Mouse (Mus musculus) heart, postnatal 0 days (tissue): ENCODE measurements around the gene Cfap300. TPM values are rescaled to one million over a fixed set of nuclear protein-coding genes. Genes with fewer than 3 reads are reported as not detected.

Source experiments
- ATAC-seq: fragments of 200-750 bp; cut with Nextera tagmentation; 2 replicates; pipeline ENCODE4 v1.8.0; 2017; ENCODE audit warnings: low read depth, moderate number of reproducible peaks, moderate library complexity; ENCODE audit not compliant: insufficient read depth
- DNase-seq: peaks from one replicate; pipeline ENCODE4 v3.0.0-alpha.2; 2016; ENCODE audit warnings: low spot score
- H3K27ac ChIP-seq: fragments of 300-500 bp; sonication (generic); 2 replicates; pipeline ENCODE4 v1.5.1; 2014; ENCODE audit warnings: low read depth, mild to moderate bottlenecking
- H3K27me3 ChIP-seq: fragments of 300-500 bp; sonication (generic); 2 replicates; pipeline ENCODE4 v1.6.1; 2014; ENCODE audit warnings: low read length, mixed read lengths; ENCODE audit not compliant: control insufficient read depth, insufficient read depth
- H3K36me3 ChIP-seq: fragments of 300-500 bp; sonication (generic); replicated peaks from 2 replicates; pipeline ENCODE4 v1.6.1; 2014; ENCODE audit warnings: low read length, mixed read lengths; ENCODE audit not compliant: control insufficient read depth, insufficient read depth
- H3K4me1 ChIP-seq: fragments of 300-500 bp; sonication (generic); 2 replicates; pipeline ENCODE4 v1.6.1; 2014; ENCODE audit warnings: antibody characterized with exemption; ENCODE audit not compliant: control insufficient read depth, insufficient read depth
- H3K4me2 ChIP-seq: fragments of 300-500 bp; sonication (generic); 2 replicates; pipeline ENCODE4 v1.6.1; 2014; ENCODE audit warnings: low read depth, mild to moderate bottlenecking, low read length, moderate library complexity
- H3K4me3 ChIP-seq: fragments of 300-500 bp; sonication (generic); 2 replicates; pipeline ENCODE4 v1.5.1; 2014; ENCODE audit warnings: low read depth, low read length
- H3K9ac ChIP-seq: fragments of 300-500 bp; sonication (generic); replicated peaks from 2 replicates; pipeline ENCODE4 v1.6.1; 2014; ENCODE audit warnings: low read depth, low read length, mixed read lengths
- H3K9me3 ChIP-seq: fragments of 300-500 bp; sonication (generic); replicated peaks from 2 replicates; pipeline ENCODE4 v1.6.1; 2016; ENCODE audit warnings: low read length; ENCODE audit not compliant: control insufficient read depth
- CTCF ChIP-seq: IDR thresholded peaks from 2 replicates; pipeline ENCODE4 v1.5.1; 2016; ENCODE audit warnings: antibody characterized with exemption, control low read depth, low read depth
- EP300 ChIP-seq: IDR thresholded peaks from 2 replicates; pipeline ENCODE4 v1.6.1; 2016; ENCODE audit warnings: antibody characterized with exemption, low read depth
- WGBS: fragments of 180-500 bp; shearing (Covaris S2); extraction: QIAGEN DNeasy Blood & Tissue Kit; methylation state at CpG from one replicate; pipeline ENCODE4 v1.1.7; 2014; 5-methylcytosine and 5-hydroxymethylcytosine counted together
- polyA plus RNA-seq: library from polyadenylated mRNA; unstranded; fragments of >200 nt; fragmentation: Nextera tagmentation; extraction: Ambion mirVana; gene quantifications from 2 replicates; pipeline ENCODE4 v1.2.1, GENCODE M21; 2015
- total RNA-seq: library from RNA; depleted of rRNA; stranded (reverse); fragments of >200 nt; gene quantifications from 2 replicates; pipeline ENCODE4 v1.2.3, GENCODE M21; 2014; ENCODE audit warnings: low replicate concordance

Gene Cfap300
- total and polyA plus RNA-seq, 2 experiments from 2014 or later: 3.0 to 6.4 TPM

DNA sequence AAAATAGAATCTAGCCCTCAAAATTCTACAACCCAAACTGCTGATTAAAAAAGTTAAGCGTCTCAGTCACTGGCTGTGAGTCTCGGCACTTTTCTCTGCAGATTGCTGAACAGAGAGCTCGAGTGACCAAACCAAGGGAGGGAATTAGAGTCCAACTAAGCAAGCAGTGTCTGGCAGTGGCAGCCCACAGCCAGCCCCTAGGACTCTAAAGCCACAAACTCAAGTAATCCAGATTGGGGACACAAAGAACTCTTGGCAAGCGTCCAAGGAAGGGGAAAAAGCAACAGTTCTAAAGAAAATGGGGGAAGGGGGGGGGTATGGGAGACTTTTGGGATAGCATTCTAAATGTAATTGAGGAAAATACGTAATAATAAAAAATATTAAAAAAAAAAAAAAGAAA is 48.3 kb downstream of the Cfap300 start:
- Histone ChIP-seq H3K27me3 (no peaks in the 10 kb centered on the region), H3K36me3 (peaks cover 27% of the 10 kb centered on the region), H3K4me3 (no peak overlapping the region), H3K9me3 (no peaks in the 10 kb centered on the region), H3K9ac (no peak overlapping the region), H3K27ac (0 out of 2 replicates have a peak overlapping the region, but pooled peaks have one; percentile 25), H3K4me2 (no peak overlapping the region), H3K4me1 (peaks cover 40% of the 10 kb centered on the region)
- DNase-seq: no peak
- no peak for ATAC-seq
- TF ChIP-seq CTCF: no peak
- no peak for TF ChIP-seq EP300
- WGBS: 49% methylated on average over 5 of the region's 5 CpGs

GRCm38 (mm10) chr9:7992651-7993050 is 50.0 kb downstream of the Cfap300 start:
- WGBS: 28% methylated on average over 3 of the region's 3 CpGs
- Histone ChIP-seq H3K27me3 (no peaks in the 10 kb centered on the region), H3K9ac (no peak overlapping the region), H3K4me1 (peaks cover 42% of the 10 kb centered on the region), H3K4me3 (no peak overlapping the region), H3K4me2 (no peak overlapping the region), H3K27ac (peak overlapping the region; percentile 17; the same call in 1 of the 2 replicates), H3K36me3 (peaks cover 20% of the 10 kb centered on the region), H3K9me3 (no peaks in the 10 kb centered on the region)
- ATAC-seq (no peak), DNase-seq (no peak)
- no peak for TF ChIP-seq EP300
- TF ChIP-seq CTCF: no peak

DNA sequence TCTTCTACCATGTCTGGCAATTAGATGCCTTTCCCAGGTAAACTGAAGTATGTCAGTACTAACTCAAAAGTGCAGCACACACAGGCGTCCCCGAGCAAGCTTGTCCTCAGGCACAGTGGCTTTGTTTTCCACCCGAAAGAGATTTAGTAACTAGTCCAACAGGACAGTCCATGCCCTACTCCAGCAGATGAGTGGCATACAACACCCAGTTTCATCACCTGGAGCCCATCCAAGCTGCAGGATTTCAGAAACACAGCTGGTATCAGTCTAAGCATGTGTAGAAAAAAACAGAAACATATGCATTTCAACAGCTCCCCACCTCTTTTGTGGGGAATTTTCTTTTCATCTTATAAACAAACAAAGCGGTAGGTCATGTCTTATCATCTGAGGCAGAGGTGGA is 51.7 kb downstream of the Cfap300 start:
- WGBS: 47% methylated on average over 4 of the region's 4 CpGs
- H3K9me3 ChIP-seq: no peaks in the 10 kb centered on the region
- DNase-seq (no peak), ATAC-seq (no peak)
- H3K9ac ChIP-seq: no peak overlapping the region
- H3K4me2 ChIP-seq: no peak overlapping the region
- peaks cover 42% of the 10 kb centered on the region for H3K4me1 ChIP-seq
- TF ChIP-seq EP300: no peak
- TF ChIP-seq CTCF: no peak
- no peak overlapping the region for H3K27ac ChIP-seq
- H3K27me3 ChIP-seq: no peaks in the 10 kb centered on the region
- H3K36me3 ChIP-seq: peaks cover 24% of the 10 kb centered on the region
- H3K4me3 ChIP-seq: no peak overlapping the region

DNA sequence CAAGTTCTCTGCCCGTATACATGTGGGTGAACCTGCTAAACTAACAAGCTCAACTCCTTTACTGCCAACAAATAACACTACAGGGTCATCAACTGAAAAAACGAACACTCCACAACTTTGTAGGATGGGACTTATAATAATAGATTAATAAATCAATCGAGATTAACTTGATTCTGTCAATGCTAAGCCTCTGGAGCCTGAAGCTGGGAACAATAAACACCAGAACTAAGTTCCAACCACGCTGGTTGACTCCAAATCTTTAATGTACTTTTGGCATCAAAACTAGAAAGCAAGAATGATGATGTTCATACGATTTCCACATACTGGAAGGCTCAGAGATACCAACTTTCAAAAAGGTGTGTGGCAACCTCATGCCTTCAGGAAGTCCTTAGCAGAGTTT is 55.5 kb downstream of the Cfap300 start:
- no peak overlapping the region for H3K4me3 ChIP-seq
- ATAC-seq (no peak), DNase-seq (no peak)
- no peak overlapping the region for H3K4me2 ChIP-seq
- H3K9me3 ChIP-seq: no peaks in the 10 kb centered on the region
- whole genome bisulfite sequencing: 70% methylated on average over 5 of the region's 5 CpGs
- H3K36me3 ChIP-seq: peaks cover 20% of the 10 kb centered on the region
- H3K9ac ChIP-seq: no peak overlapping the region
- no peak overlapping the region for H3K27ac ChIP-seq
- H3K27me3 ChIP-seq: no peaks in the 10 kb centered on the region
- H3K4me1 ChIP-seq: peaks cover 50% of the 10 kb centered on the region
- TF ChIP-seq CTCF (no peak), EP300 (no peak)

DNA sequence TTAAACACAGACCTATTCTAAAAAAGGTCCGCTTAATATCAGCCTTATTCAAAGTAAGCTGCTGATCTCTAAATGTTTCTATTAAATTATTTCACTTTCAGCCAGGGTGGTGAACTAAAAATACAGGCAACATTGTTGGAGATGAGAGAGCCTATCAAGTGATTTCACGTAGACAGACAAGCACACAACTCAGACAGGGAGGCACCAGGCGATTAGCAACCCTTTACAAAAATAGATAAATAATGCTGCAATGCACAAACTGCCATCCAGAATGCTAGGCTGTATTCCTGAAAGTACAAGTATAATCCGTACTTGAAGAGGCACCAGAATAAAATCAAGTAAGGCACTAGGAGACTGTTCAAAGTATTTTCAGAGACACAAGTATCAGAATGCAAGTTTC is 58.3 kb downstream of the Cfap300 start:
- Histone ChIP-seq H3K27me3 (no peaks in the 10 kb centered on the region), H3K9ac (no peak overlapping the region), H3K9me3 (no peaks in the 10 kb centered on the region), H3K27ac (peak overlapping the region; percentile 86), H3K36me3 (0 out of 2 replicates have a peak, but pooled peaks cover 13% of the 10 kb centered on the region), H3K4me3 (no peak overlapping the region), H3K4me2 (peak overlapping the region; percentile 32), H3K4me1 (peaks cover 52% of the 10 kb centered on the region)
- peak; percentile 39 for ATAC-seq
- TF ChIP-seq CTCF (no peak), EP300 (no peak)
- DNase-seq: peak; percentile 51
- WGBS: 27% methylated on average over 4 of the region's 4 CpGs

DNA sequence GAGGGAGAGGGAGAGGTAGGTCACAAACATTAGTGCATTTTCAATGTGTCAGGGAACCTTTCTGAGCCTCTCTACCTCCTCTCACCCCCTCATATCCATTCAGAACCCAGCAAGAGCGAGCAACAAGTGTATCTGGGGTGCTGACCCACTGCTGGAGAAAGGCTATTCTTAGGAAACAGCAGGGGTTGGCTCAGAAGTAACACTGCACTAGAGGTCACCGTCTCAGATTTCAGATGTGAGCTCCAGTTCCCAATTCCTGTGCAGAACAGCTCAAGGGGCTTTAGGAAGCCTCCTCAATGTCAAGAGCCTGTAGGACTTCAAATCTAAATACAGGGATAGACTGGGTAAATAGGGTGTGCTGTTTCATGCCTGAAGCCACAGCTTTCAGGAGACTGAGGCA is 59.0 kb downstream of the Cfap300 start:
- peaks cover 49% of the 10 kb centered on the region for H3K4me1 ChIP-seq
- H3K4me2 ChIP-seq: peak overlapping the region; percentile 30
- 0 out of 2 replicates have a peak overlapping the region, but pooled peaks have one; percentile 16 for H3K9ac ChIP-seq
- H3K27me3 ChIP-seq: no peaks in the 10 kb centered on the region
- peak overlapping the region; percentile 86 for H3K27ac ChIP-seq
- DNase-seq (peak; percentile 54), ATAC-seq (peak; percentile 69)
- TF ChIP-seq EP300: no peak; the same call in 1 of the 2 replicates
- TF ChIP-seq CTCF: no peak
- H3K9me3 ChIP-seq: no peaks in the 10 kb centered on the region
- H3K36me3 ChIP-seq: 0 out of 2 replicates have a peak, but pooled peaks cover 13% of the 10 kb centered on the region
- WGBS: 12% methylated on average over 2 of the region's 2 CpGs
- no peak overlapping the region for H3K4me3 ChIP-seq
